Mouse (Mus musculus): ENCODE measurements around the gene Raet1e. TPM values are rescaled to one million over a fixed set of nuclear protein-coding genes. Genes with fewer than 3 reads are reported as not detected.
"Not testable (repeated sequence)": the region's sequence is repeated elsewhere in the genome, so short reads cannot be mapped to it uniquely, and the experiment has no call there.

The Raet1e gene
- total and polyA plus RNA-seq, 3 experiments, result 0.03 to 0.27 TPM; not detected in 1

- Histone ChIP-seq H3K9me3 (replicated peaks) (no peaks in the 10 kb centered on the region), H3K4me3 (ENCODE audit: low read depth, low read length) (no peak overlapping the region), H3K36me3 (replicated peaks) (no peaks in the 10 kb centered on the region), H3K4me1 (ENCODE audit: insufficient read depth, low read depth, low read length) (no peaks in the 10 kb centered on the region), H3K27me3 (ENCODE audit: insufficient read depth, low read length) (no peaks in the 10 kb centered on the region)
- DNase-seq (ENCODE audit: low spot score) (no peak), ATAC-seq (ENCODE audit: extremely low read depth, insufficient number of reproducible peaks, low FRiP score, poor library complexity, severe bottlenecking) (no peak)
- TF ChIP-seq GATA2 (IDR thresholded peaks at IDR 0.05; ENCODE audit: borderline replicate concordance, low read depth, low read length), result no peak
- TF ChIP-seq GATA1 (IDR thresholded peaks at IDR 0.05; ENCODE audit: borderline replicate concordance, low read length), result no peak
- no peak for TF ChIP-seq CTCF (IDR thresholded peaks at IDR 0.05; ENCODE audit: low read depth, low read length)
Observed at GRCm38 (mm10) chr10:22265060-22265459, 106.7 kb downstream of the Raet1e start.

- H3K36me3 ChIP-seq (replicated peaks); DNase-seq (ENCODE audit: low spot score); H3K4me1 ChIP-seq (ENCODE audit: insufficient read depth, low read depth, low read length); H3K27me3 ChIP-seq (ENCODE audit: insufficient read depth, low read length); H3K4me3 ChIP-seq (ENCODE audit: low read depth, low read length); ATAC-seq (ENCODE audit: extremely low read depth, insufficient number of reproducible peaks, low FRiP score, poor library complexity, severe bottlenecking); H3K9me3 ChIP-seq (replicated peaks): not testable (repeated sequence)
Observed at GRCm38 (mm10) chr10:22270879-22271786, 112.8 kb downstream of the Raet1e start.

GRCm38 (mm10) chr10:22272914-22273683 lies 114.7 kb downstream of the Raet1e start:
- not testable (repeated sequence) for H3K36me3 ChIP-seq (replicated peaks); H3K9me3 ChIP-seq (replicated peaks); H3K27me3 ChIP-seq (ENCODE audit: insufficient read depth, low read length); H3K4me3 ChIP-seq (ENCODE audit: low read depth, low read length); H3K4me1 ChIP-seq (ENCODE audit: insufficient read depth, low read depth, low read length); DNase-seq (ENCODE audit: low spot score); ATAC-seq (ENCODE audit: extremely low read depth, insufficient number of reproducible peaks, low FRiP score, poor library complexity, severe bottlenecking)

- Histone ChIP-seq H3K27me3 (ENCODE audit: insufficient read depth, low read length) (peaks cover 8% of the 10 kb centered on the region; the same call in 1 of the 2 replicates), H3K4me1 (ENCODE audit: insufficient read depth, low read depth, low read length) (no peaks in the 10 kb centered on the region), H3K36me3 (replicated peaks) (no peaks in the 10 kb centered on the region), H3K4me3 (ENCODE audit: low read depth, low read length) (no peak overlapping the region), H3K9me3 (replicated peaks) (no peaks in the 10 kb centered on the region)
- DNase-seq (ENCODE audit: low spot score), result no peak
- no peak for ATAC-seq (ENCODE audit: extremely low read depth, insufficient number of reproducible peaks, low FRiP score, poor library complexity, severe bottlenecking)
- TF ChIP-seq CTCF (IDR thresholded peaks at IDR 0.05; ENCODE audit: low read depth, low read length), result no peak
- no peak for TF ChIP-seq GATA2 (IDR thresholded peaks at IDR 0.05; ENCODE audit: borderline replicate concordance, low read depth, low read length)
- TF ChIP-seq TAL1 (conservative IDR thresholded peaks at IDR 0.05; ENCODE audit: low read depth, low read length), result no peak
- no peak for TF ChIP-seq GATA1 (IDR thresholded peaks at IDR 0.05; ENCODE audit: borderline replicate concordance, low read length)
- TF ChIP-seq POLR2AphosphoS5 (IDR thresholded peaks at IDR 0.05; ENCODE audit: insufficient replicate concordance, low read depth, low read length), result no peak
Observed at GRCm38 (mm10) chr10:22273684-22274305, 115.4 kb downstream of the Raet1e start.

GRCm38 (mm10) chr10:22274445-22275057 lies 116.2 kb downstream of the Raet1e start:
- DNase-seq (ENCODE audit: low spot score) (no peak), ATAC-seq (ENCODE audit: extremely low read depth, insufficient number of reproducible peaks, low FRiP score, poor library complexity, severe bottlenecking) (no peak)
- TF ChIP-seq TAL1 (conservative IDR thresholded peaks at IDR 0.05; ENCODE audit: low read depth, low read length), result no peak
- TF ChIP-seq GATA2 (IDR thresholded peaks at IDR 0.05; ENCODE audit: borderline replicate concordance, low read depth, low read length), result no peak
- no peak for TF ChIP-seq GATA1 (IDR thresholded peaks at IDR 0.05; ENCODE audit: borderline replicate concordance, low read length)
- TF ChIP-seq CTCF (IDR thresholded peaks at IDR 0.05; ENCODE audit: low read depth, low read length), result no peak
- TF ChIP-seq POLR2AphosphoS5 (IDR thresholded peaks at IDR 0.05; ENCODE audit: insufficient replicate concordance, low read depth, low read length), result no peak
- no peaks in the 10 kb centered on the region for H3K36me3 ChIP-seq (replicated peaks)
- peaks cover 8% of the 10 kb centered on the region; the same call in 1 of the 2 replicates for H3K27me3 ChIP-seq (ENCODE audit: insufficient read depth, low read length)
- H3K4me1 ChIP-seq (ENCODE audit: insufficient read depth, low read depth, low read length), result no peaks in the 10 kb centered on the region
- H3K4me3 ChIP-seq (ENCODE audit: low read depth, low read length), result no peak overlapping the region
- no peaks in the 10 kb centered on the region for H3K9me3 ChIP-seq (replicated peaks)

- ATAC-seq (ENCODE audit: extremely low read depth, insufficient number of reproducible peaks, low FRiP score, poor library complexity, severe bottlenecking); DNase-seq (ENCODE audit: low spot score); H3K36me3 ChIP-seq (replicated peaks); H3K9me3 ChIP-seq (replicated peaks); H3K4me3 ChIP-seq (ENCODE audit: low read depth, low read length): not testable (repeated sequence)
- peaks cover 17% of the 10 kb centered on the region for H3K27me3 ChIP-seq (ENCODE audit: insufficient read depth, low read length)
- peaks cover 11% of the 10 kb centered on the region for H3K4me1 ChIP-seq (ENCODE audit: insufficient read depth, low read depth, low read length)
Observed at GRCm38 (mm10) chr10:22278468-22278867, 120.1 kb downstream of the Raet1e start.
